Mouse (Mus musculus) bone marrow, adult 2 months (tissue): Measurements from ENCODE around the gene Hhat. TPM values are rescaled to one million over a fixed set of nuclear protein-coding genes. Genes with fewer than 3 reads are reported as not detected.

Experiments
- H3K27ac ChIP-seq: fragments of 200-500 bp; 2 replicates; pipeline ENCODE4 v1.5.1; 2012; ENCODE audit warnings: low read depth, mild to moderate bottlenecking, control low read depth, inconsistent platforms, low read length; ENCODE audit not compliant: control insufficient read depth, poor library complexity, insufficient read depth
- H3K4me1 ChIP-seq: fragments of 200-500 bp; 2 replicates; pipeline ENCODE4 v1.6.1; 2011; ENCODE audit warnings: low read length; ENCODE audit not compliant: control insufficient read depth, insufficient read depth
- H3K4me3 ChIP-seq: fragments of 200-500 bp; replicated peaks from 2 replicates; pipeline ENCODE3; 2011; ENCODE audit warnings: mild to moderate bottlenecking, low read depth, low read length, control low read depth; ENCODE audit not compliant: control insufficient read depth
- CTCF ChIP-seq: fragments of 200-500 bp; IDR thresholded peaks from 2 replicates; pipeline ENCODE4 v1.5.1; 2011; ENCODE audit warnings: low read length, control low read depth; ENCODE audit not compliant: control insufficient read depth, insufficient read depth
- POLR2A ChIP-seq: fragments of 200-500 bp; IDR thresholded peaks from 2 replicates; pipeline ENCODE4 v1.6.1; 2011; ENCODE audit warnings: low read depth, mild to moderate bottlenecking, control low read depth, low read length, borderline replicate concordance; ENCODE audit not compliant: control insufficient read depth
- WGBS: fragments of 180-500 bp; shearing (Covaris S2); methylation state at CpG from one replicate; pipeline ENCODE4 v1.1.7; 2018; 5-methylcytosine and 5-hydroxymethylcytosine counted together
- polyA plus RNA-seq: library from polyadenylated mRNA; stranded (reverse); fragments of >200 nt; gene quantifications from 2 replicates; pipeline ENCODE4 v1.2.4, GENCODE M21; 2011; ENCODE audit warnings: low replicate concordance; ENCODE audit not compliant: missing spikeins, insufficient read depth, insufficient read length

The Hhat gene
- polyA plus RNA-seq, 1 experiment = 1.4 TPM

DNA sequence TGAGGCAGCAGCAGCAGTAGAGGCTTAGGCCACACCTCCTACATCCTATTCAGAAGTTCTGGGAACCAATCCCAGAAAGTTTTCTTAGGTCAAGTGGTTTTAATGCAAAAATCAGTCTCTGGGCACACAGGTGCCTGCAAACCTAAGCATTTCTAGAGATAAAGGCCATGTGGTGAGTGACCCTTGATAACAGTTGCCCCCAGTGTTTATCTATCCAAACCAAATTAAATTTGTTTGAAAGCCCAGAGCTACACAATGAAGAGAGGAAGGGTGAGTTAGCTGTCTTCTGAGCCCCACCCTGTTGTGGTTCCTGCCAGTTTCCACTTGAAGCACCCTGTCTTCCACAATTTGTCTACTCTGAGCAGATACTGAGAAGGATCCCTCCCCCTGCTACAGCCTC lies 109.4 kb downstream of the Hhat start:
- Histone ChIP-seq H3K4me3 (no peak overlapping the region), H3K27ac (no peak overlapping the region), H3K4me1 (no peaks in the 10 kb centered on the region)
- TF ChIP-seq CTCF (no peak), POLR2A (no peak)

DNA sequence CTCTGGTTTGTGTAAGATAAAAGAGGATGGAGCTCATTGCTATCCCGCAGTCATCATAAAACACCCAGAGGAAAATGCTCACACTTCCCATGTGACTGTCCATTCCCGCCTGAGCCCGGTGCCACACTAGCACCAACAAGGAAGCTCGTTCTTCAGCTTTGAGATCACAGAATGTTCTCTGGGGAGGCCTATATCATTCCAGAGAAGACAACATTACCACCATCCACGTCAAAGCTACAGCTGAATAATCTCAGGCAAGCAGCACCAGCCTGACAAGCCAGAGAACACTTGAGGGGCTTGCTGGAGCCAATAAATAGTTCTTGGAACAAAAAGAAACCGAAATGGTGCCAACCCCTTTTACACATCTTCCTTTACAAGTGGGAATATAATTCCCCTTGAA lies 113.6 kb downstream of the Hhat start:
- Histone ChIP-seq H3K4me3 (no peak overlapping the region), H3K27ac (no peak overlapping the region), H3K4me1 (no peaks in the 10 kb centered on the region)
- WGBS = 80% methylated on average over 6 of the region's 6 CpGs
- TF ChIP-seq CTCF (no peak), POLR2A (no peak)

DNA sequence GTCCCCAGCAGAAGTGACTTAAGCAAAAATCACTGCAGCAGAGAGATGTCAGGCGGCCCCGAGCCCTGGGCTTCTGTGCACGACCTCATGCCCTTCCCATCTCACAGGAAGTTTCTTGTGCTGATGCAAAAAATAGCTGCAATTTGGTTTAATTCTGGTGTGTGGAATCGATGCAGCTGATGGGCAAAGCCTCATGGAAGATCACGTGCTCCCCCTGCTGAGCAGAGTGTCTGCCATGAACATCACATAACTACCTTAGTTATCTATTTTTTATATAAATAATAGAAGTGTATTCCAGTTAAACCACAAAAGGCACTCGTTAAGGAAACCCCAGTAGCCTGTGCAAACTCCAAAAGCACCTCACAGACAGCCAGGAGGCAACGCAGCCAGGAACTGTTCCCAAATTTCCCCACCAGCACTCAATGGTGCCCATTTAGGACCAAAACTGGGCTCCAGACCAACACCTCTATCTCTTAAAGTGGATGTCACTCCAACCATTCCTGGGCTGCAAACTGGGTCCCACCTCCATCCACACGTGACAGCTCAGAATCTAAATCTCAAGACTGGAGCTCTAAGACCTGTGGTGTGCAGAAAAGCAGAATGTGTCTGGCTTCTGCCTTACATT lies 118.9 kb downstream of the Hhat start:
- no peak overlapping the region for H3K27ac ChIP-seq
- WGBS = 71% methylated on average over 8 of the region's 8 CpGs
- no peak for TF ChIP-seq CTCF
- TF ChIP-seq POLR2A = no peak
- no peak overlapping the region for H3K4me3 ChIP-seq
- H3K4me1 ChIP-seq = no peaks in the 10 kb centered on the region

DNA sequence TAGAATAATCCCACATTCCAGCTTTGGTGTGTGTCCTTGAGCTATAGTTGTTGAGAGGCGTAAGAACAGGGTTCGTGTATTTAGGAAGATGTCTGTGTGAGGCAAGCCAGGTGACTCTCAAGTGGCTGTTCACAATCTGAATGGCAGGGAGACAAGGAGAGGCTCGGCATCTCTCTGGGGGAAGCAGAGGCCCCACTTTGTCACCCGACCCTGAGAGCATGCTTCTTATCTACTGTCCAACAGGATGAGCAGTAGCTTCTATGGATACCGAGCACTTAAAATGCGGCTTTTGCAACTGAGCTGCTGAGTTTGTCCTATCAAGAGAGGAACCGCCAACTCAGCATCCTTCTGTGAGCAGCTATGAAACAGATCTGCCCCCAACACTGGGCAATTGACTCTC lies 120.4 kb downstream of the Hhat start:
- TF ChIP-seq CTCF = no peak
- TF ChIP-seq POLR2A = no peak
- H3K27ac ChIP-seq = no peak overlapping the region
- no peaks in the 10 kb centered on the region for H3K4me1 ChIP-seq
- 85% methylated on average over 7 of the region's 7 CpGs for WGBS
- no peak overlapping the region for H3K4me3 ChIP-seq

DNA sequence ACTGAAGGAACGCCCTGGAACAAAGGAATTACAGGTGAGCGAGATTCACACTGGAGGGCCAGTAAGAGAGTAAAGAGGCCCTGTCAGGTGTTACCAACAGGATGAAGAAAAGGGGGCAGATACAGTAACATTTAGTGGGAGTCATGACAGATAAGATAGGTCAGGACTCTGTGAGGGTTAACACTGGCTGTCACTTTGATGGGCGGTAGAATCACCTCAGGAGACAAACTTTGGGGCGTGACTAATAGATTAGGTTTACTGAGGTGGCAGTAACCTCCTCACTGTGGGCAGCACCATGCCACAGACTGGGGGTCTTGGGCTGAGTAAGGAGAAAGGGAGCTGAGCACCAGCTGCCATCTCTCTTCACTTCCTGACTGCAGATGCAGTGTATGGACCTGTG lies 121.0 kb downstream of the Hhat start:
- no peak overlapping the region for H3K4me3 ChIP-seq
- no peaks in the 10 kb centered on the region for H3K4me1 ChIP-seq
- no peak overlapping the region for H3K27ac ChIP-seq
- 74% methylated on average over 4 of the region's 4 CpGs for WGBS
- TF ChIP-seq CTCF (no peak), POLR2A (no peak)

DNA sequence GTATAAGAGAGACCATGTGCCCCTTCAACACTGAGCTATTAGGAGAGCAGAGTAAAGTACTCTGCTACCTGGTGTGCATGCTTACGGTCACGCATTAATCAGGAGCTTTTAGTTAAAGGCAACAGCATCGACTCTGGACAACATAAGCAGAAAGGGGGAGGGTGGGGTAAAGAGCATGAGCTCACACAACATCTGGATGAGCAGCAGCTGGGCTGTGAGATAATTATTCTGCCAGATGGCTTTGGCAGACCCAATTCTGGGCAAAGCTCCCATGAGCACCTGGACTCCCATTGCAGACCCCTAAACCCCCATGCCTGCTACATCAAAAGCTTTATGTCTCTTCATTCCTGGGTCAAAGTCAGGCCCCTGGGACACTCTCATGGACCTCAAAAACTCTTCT lies 121.8 kb downstream of the Hhat start:
- H3K4me3 ChIP-seq = no peak overlapping the region
- 81% methylated on average over 3 of the region's 3 CpGs for WGBS
- no peak overlapping the region for H3K27ac ChIP-seq
- TF ChIP-seq POLR2A (no peak), CTCF (no peak)
- no peaks in the 10 kb centered on the region for H3K4me1 ChIP-seq

DNA sequence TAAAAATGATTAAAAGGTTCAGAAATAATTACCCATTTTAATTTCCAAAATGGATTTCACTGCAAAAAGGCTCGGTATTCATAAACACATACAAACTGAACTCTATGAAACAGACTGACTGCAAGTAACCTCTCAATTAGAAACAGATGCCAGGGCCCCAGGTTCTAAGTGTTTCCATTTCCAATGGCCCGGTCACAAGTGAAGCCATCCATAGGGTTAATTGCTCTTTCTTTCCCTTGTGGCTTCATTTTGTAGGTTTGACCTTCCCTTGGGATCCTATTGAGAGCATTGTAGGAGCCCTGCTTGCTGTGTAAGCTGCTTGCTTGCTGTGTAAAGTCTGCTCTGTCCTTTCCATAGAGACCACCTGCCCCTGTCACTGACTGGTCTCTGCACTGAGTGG lies 123.7 kb downstream of the Hhat start:
- no peak overlapping the region for H3K4me3 ChIP-seq
- no peaks in the 10 kb centered on the region for H3K4me1 ChIP-seq
- TF ChIP-seq POLR2A = no peak
- TF ChIP-seq CTCF = no peak
- 79% methylated on average over 2 of the region's 2 CpGs for WGBS
- H3K27ac ChIP-seq = no peak overlapping the region

DNA sequence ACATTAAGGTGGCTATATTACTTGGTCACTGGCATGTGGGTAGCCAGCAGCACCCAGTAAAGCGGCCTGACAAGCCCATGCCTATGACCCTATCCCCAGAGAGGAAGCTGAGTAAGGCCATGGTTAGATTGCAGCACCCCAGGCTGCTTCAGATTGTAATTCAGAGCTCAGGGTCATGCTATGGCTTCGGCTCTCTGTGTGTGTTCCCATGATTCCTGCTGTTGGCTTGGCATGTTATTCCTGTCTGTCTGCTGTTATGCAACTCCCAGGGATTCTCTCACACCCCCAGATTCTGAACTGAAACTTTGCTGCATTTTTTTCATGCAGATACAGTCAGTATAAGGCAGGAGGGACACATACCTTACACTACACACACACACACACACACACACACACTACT lies 128.9 kb downstream of the Hhat start:
- WGBS = 58% methylated on average over 2 of the region's 2 CpGs
- H3K4me1 ChIP-seq = no peaks in the 10 kb centered on the region
- no peak overlapping the region for H3K27ac ChIP-seq
- no peak for TF ChIP-seq CTCF
- TF ChIP-seq POLR2A = no peak
- H3K4me3 ChIP-seq = no peak overlapping the region

DNA sequence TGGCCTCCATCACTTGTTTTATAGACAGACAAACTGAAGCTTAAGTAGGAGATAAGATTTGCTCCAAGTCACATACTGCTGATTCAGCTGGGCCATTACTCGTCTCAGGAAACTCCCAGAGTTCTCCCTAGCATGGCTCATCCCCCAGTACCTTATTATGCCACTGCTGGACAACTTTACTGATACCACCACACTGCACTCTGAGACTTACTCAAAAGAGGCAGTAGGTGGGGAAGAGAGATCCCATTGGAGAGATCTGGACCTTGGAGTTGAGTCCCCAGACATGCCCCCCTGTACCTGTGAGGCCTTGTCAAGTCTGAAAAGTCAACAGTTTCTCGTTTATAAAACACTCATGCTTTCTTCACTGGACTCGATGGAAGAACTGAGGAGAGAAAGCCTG lies 131.8 kb downstream of the Hhat start:
- no peak overlapping the region for H3K27ac ChIP-seq
- TF ChIP-seq POLR2A (no peak), CTCF (no peak)
- no peaks in the 10 kb centered on the region for H3K4me1 ChIP-seq
- no peak overlapping the region for H3K4me3 ChIP-seq
- WGBS = 52% methylated on average over 3 of the region's 3 CpGs
